In genomic region chr12:71136130-71136973, GRCm38 (mm10) we compare ENCODE assay signal across 8 mouse cellular contexts. TPM values are rescaled to one million over a fixed set of nuclear protein-coding genes. Genes with fewer than 3 reads are reported as not detected.
DNase-seq lines count a peak whose midpoint lies in the region; ATAC-seq lines count a peak whose summit lies in the region.

Gene Timm9, minus strand, starts transcription at chr12:71136684.
Gene 2700049A03Rik, plus strand, starts transcription at chr12:71136848.

- peak; percentile 82 for ATAC-seq in heart, embryonic 11.5 days (replicated peaks; ENCODE audit: insufficient number of reproducible peaks, low FRiP score, low TSS enrichment)
- ATAC-seq in kidney, embryonic 16.5 days (ENCODE audit: low FRiP score, low TSS enrichment) = peak; percentile 94

- H3K9me3 ChIP-seq in erythroblast, embryonic 14.5 days (ENCODE audit: control insufficient read depth, low read length) = no peaks in the 10 kb centered on the region
- H3K9me3 ChIP-seq in heart, embryonic 11.5 days (replicated peaks; ENCODE audit: control insufficient read depth, low read length) = no peaks in the 10 kb centered on the region
- no peaks in the 10 kb centered on the region for H3K9me3 ChIP-seq in kidney, embryonic 16.5 days (ENCODE audit: low read length)

- peak; percentile 88 for DNase-seq in CD4-positive helper T cell, adult 2 months (ENCODE audit: low read depth, low spot score)
- peak; percentile 94 for DNase-seq in brain, adult 2 months (ENCODE audit: low read depth, low spot score)
- peak; percentile 85 for DNase-seq in liver
- peak; percentile 36 to 76 for DNase-seq in monocyte, adult 2 months (ENCODE audit: low read depth in 1 of 2, low spot score in 2 of 2)
- DNase-seq in spleen, postnatal 36 days (ENCODE audit: low spot score in 2 of 2) = peak; percentile 73 to 77

- peak within 1 kb of the TSS; percentile 80 for H3K27ac ChIP-seq in heart, embryonic 11.5 days (ENCODE audit: low read depth, low read length)
- H3K27ac ChIP-seq in kidney, embryonic 16.5 days (ENCODE audit: low read length) = peak within 1 kb of the TSS; percentile 77

- peaks cover 39% of the 10 kb centered on the region for H3K36me3 ChIP-seq in erythroblast, embryonic 14.5 days (ENCODE audit: control insufficient read depth)
- peaks cover 19% of the 10 kb centered on the region for H3K36me3 ChIP-seq in heart, embryonic 11.5 days (ENCODE audit: control insufficient read depth, insufficient read depth, low read length)
- H3K36me3 ChIP-seq in kidney, embryonic 16.5 days (ENCODE audit: insufficient read depth, low read length) = peaks cover 19% of the 10 kb centered on the region

- H3K4me1 ChIP-seq in erythroblast, embryonic 14.5 days (ENCODE audit: control insufficient read depth) = peaks cover 36% of the 10 kb centered on the region
- peaks cover 6% of the 10 kb centered on the region; the same call in 1 of the 2 replicates for H3K4me1 ChIP-seq in heart, embryonic 11.5 days (ENCODE audit: control insufficient read depth, insufficient read depth, low read length)
- H3K4me1 ChIP-seq in kidney, embryonic 16.5 days (ENCODE audit: insufficient read depth, low read length) = peaks cover 13% of the 10 kb centered on the region

- WGBS in heart, embryonic 11.5 days (ENCODE audit: insufficient replicate concordance) = 1% methylated on average over 49 of the region's 52 CpGs
- under 1% methylated on average over 52 of the region's 52 CpGs for WGBS in kidney, embryonic 16.5 days

- H3K27me3 ChIP-seq in erythroblast, embryonic 14.5 days (ENCODE audit: control insufficient read depth) = no peaks in the 10 kb centered on the region
- no peaks in the 10 kb centered on the region for H3K27me3 ChIP-seq in heart, embryonic 11.5 days (ENCODE audit: control insufficient read depth, insufficient read depth, low read length)
- H3K27me3 ChIP-seq in kidney, embryonic 16.5 days (ENCODE audit: insufficient read depth, low read length) = no peaks in the 10 kb centered on the region

- H3K4me3 ChIP-seq in erythroblast, embryonic 14.5 days (replicated peaks) = peak within 1 kb of the TSS; percentile 96
- H3K4me3 ChIP-seq in heart, embryonic 11.5 days (ENCODE audit: low read depth, low read length) = peak within 1 kb of the TSS; percentile 98
- H3K4me3 ChIP-seq in kidney, embryonic 16.5 days (ENCODE audit: low read length) = peak within 1 kb of the TSS; percentile 81

- peak within 1 kb of the TSS; percentile 92 for H3K4me2 ChIP-seq in heart, embryonic 11.5 days
- peak within 1 kb of the TSS; percentile 96 for H3K4me2 ChIP-seq in kidney, embryonic 16.5 days (replicated peaks; ENCODE audit: low read depth, low read length)

- H3K9ac ChIP-seq in heart, embryonic 11.5 days (ENCODE audit: low read depth, low read length) = peak within 1 kb of the TSS; percentile 96
- peak within 1 kb of the TSS; percentile 85 for H3K9ac ChIP-seq in kidney, embryonic 16.5 days (replicated peaks; ENCODE audit: low read length)

RNA-seq across cellular contexts. Expression of gene Timm9, which starts in this region (rescaled TPM):
- polyA plus RNA-seq in erythroblast, embryonic 14.5 days (2012) = 0.45 and 1.0 TPM in 2 replicates
- polyA plus RNA-seq in heart, embryonic 11.5 days (2014; fragmentation: Nextera tagmentation; extraction: Ambion mirVana) = 107 and 118 TPM in 2 replicates
- 87.5 and 87.8 TPM in 2 replicates for polyA plus RNA-seq in kidney, embryonic 16.5 days (2015; fragmentation: Nextera tagmentation; extraction: Ambion mirVana)

RNA-seq across cellular contexts. Expression of gene 2700049A03Rik, which starts in this region (rescaled TPM):
- polyA plus RNA-seq in erythroblast, embryonic 14.5 days (2012) = 0.06 and 0.10 TPM in 2 replicates
- 10.2 and 15.4 TPM in 2 replicates for polyA plus RNA-seq in heart, embryonic 11.5 days (2014; fragmentation: Nextera tagmentation; extraction: Ambion mirVana)
- polyA plus RNA-seq in kidney, embryonic 16.5 days (2015; fragmentation: Nextera tagmentation; extraction: Ambion mirVana) = 12.2 and 18.0 TPM in 2 replicates

Comparison
In these comparisons a context has a peak if more than half of its experiments do, and no peak if none do; other contexts are left out.
1. Peak in every context shown above with its lines: DNase-seq, ATAC-seq, H3K4me3 ChIP-seq and H3K27ac ChIP-seq.
2. RNA of gene Timm9 (polyA plus RNA-seq): 107 to 118 TPM in heart, embryonic 11.5 days and 87.5 to 87.8 TPM in kidney, embryonic 16.5 days; 0.45 to 1.0 TPM in erythroblast, embryonic 14.5 days; every median in the first group is over 10 times any median in the second.
3. RNA of gene 2700049A03Rik (polyA plus RNA-seq): 10.2 to 15.4 TPM in heart, embryonic 11.5 days and 12.2 to 18.0 TPM in kidney, embryonic 16.5 days; 0.06 to 0.10 TPM in erythroblast, embryonic 14.5 days; every median in the first group is over 10 times any median in the second.